Mouse (Mus musculus) ES-E14 (cell line): ENCODE measurements around the gene Syt8. TPM values are rescaled to one million over a fixed set of nuclear protein-coding genes. Genes with fewer than 3 reads are reported as not detected.

Source experiments
- DNase-seq: peaks from one replicate; pipeline ENCODE4 v3.0.0-alpha.2; 2013; ENCODE audit warnings: low read depth, low spot score
- H3K27ac ChIP-seq: 2 replicates; pipeline ENCODE4 v1.5.1; 2012; ENCODE audit warnings: low read depth, mild to moderate bottlenecking, low read length, moderate library complexity, mixed read lengths; ENCODE audit not compliant: poor library complexity, insufficient read depth, severe bottlenecking
- H3K36me3 ChIP-seq: 2 replicates; pipeline ENCODE4 v1.6.1; 2012; ENCODE audit warnings: mild to moderate bottlenecking, low read length, moderate library complexity, mixed read lengths; ENCODE audit not compliant: control insufficient read depth, poor library complexity, insufficient read depth, severe bottlenecking
- H3K4me1 ChIP-seq, 2 experiments: fragments of 150-350 bp in 1 of 2; sonication (generic) in 1 of 2; 2 replicates each; pipeline ENCODE4 v1.6.1; 2012; ENCODE audit warnings: low read length in 2 of 2, mild to moderate bottlenecking in 1 of 2, mixed read lengths in 1 of 2; ENCODE audit not compliant: control insufficient read depth in 2 of 2, insufficient read depth in 2 of 2, poor library complexity in 1 of 2
- H3K4me3 ChIP-seq, 2 experiments: fragments of 150-350 bp in 1 of 2; sonication (generic) in 1 of 2; 2 replicates each; pipeline ENCODE4 v1.5.1; 2012; ENCODE audit warnings: low read length in 2 of 2, low read depth in 1 of 2, mild to moderate bottlenecking in 1 of 2, mixed read lengths in 1 of 2; ENCODE audit not compliant: insufficient read depth in 1 of 2, poor library complexity in 1 of 2, severe bottlenecking in 1 of 2
- H3K9ac ChIP-seq: 2 replicates; pipeline ENCODE4 v1.6.1; 2012; ENCODE audit warnings: low read depth, mild to moderate bottlenecking, low read length, mixed read lengths; ENCODE audit not compliant: poor library complexity, insufficient read depth, severe bottlenecking
- H3K9me3 ChIP-seq: fragments of 150-350 bp; sonication (generic); 2 replicates; pipeline ENCODE4 v1.6.1; 2012; ENCODE audit warnings: low read depth, mild to moderate bottlenecking, low read length; ENCODE audit not compliant: control insufficient read depth, insufficient read depth
- CHD2 ChIP-seq: IDR thresholded peaks from 2 replicates; pipeline ENCODE4 v1.6.1; 2014; ENCODE audit warnings: mild to moderate bottlenecking, low read depth, low read length, inconsistent platforms
- HCFC1 ChIP-seq: IDR thresholded peaks from 2 replicates; pipeline ENCODE4 v1.6.1; 2012; ENCODE audit warnings: low read length, inconsistent platforms, borderline replicate concordance; ENCODE audit not compliant: insufficient read depth
- MAFK ChIP-seq: IDR thresholded peaks from 2 replicates; pipeline ENCODE4 v1.6.1; 2014; ENCODE audit warnings: mild to moderate bottlenecking, low read depth, low read length, inconsistent platforms; ENCODE audit not compliant: insufficient read depth
- ZC3H11A ChIP-seq: IDR thresholded peaks from 2 replicates; pipeline ENCODE4 v1.6.1; 2012; ENCODE audit warnings: low read depth, mild to moderate bottlenecking, inconsistent platforms, low read length, borderline replicate concordance
- ZNF384 ChIP-seq: IDR thresholded peaks from 2 replicates; pipeline ENCODE4 v1.6.1; 2012; ENCODE audit warnings: low read depth, low read length, inconsistent platforms
- in situ Hi-C, 2 experiments: fragments of 600-800 bp; cut with MboI; formaldehyde crosslinking; loops; one replicate each; pipeline ENCODE4 v1.15.1; 2025; ENCODE audit warnings: low sequenced_read_pairs in 2 of 2, inconsistent platforms in 1 of 2; ENCODE audit not compliant: unreplicated experiment in 2 of 2
- total RNA-seq: library from RNA; depleted of rRNA; stranded (reverse); fragments of 300-350 nt; gene quantifications from 2 replicates; pipeline ENCODE4 v1.2.3, GENCODE M21; 2012

The Syt8 gene
- total RNA-seq, 1 experiment, result 0.94 TPM

DNA sequence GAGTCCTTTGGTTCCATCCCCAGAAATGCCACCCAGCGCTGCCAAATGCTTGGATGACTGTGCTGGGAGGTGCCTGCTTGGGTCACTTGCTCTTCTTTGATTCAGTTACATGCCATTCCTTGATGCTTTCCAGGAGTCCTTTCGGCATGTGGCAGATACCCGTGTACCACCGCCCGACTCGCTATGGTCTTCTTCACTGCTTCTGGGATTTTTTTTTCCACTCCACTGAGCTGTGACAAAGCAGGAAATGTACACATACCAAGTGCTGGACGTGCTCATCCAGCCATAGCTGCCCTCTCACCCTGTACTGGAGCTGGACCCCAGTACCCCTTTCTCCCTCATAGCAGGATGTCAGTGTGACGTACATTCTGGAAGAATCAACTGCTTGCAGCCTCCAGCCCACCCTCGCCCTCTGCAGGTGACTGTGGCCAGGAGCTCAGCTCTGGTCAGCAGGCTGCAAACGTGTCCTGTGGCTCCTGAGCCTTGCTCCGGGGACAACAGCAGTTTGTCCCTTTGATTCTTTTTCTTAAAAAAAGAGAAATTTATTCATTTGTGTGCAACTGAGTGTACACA, 8.9 kb upstream of the Syt8 start:
- in situ Hi-C loops, result loop anchor here in 1 of 2 experiments (10.0 kb wide), 1 partner anchor 249 kb away; no protein-coding TSS in a partner anchor
- TF ChIP-seq HCFC1 (no peak), ZNF384 (no peak), ZC3H11A (no peak), MAFK (no peak), CHD2 (no peak)
- Histone ChIP-seq H3K4me1 (peaks cover 2 to 3% of the 10 kb centered on the region in 2 experiments; a peak in 2 of 4 replicates), H3K27ac (no peak overlapping the region), H3K4me3 (no peak overlapping the region), H3K9ac (no peak overlapping the region), H3K9me3 (no peaks in the 10 kb centered on the region), H3K36me3 (no peaks in the 10 kb centered on the region)
- no peak for DNase-seq

DNA sequence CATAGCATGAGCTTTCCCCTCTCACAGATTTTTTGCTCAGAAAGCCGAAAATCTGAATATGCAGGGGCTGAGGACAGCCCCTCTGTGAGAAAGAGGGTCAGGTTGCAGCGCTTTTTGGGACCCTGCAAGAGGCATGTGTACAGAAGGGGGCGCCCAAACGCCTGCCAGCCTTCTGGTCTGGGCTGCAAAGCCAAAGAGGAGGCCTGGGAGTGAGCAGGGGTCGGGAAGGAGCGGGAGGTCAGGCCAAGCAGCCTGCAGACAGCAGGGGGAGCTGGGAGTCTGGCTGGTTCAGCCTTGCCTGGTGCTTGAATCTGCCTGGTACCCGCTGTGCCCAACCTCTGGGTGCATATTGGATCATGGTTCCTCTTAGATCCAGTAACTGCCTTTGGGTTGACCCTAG, 6.4 kb upstream of the Syt8 start:
- Histone ChIP-seq H3K4me3 (no peak overlapping the region), H3K9ac (no peak overlapping the region), H3K36me3 (no peaks in the 10 kb centered on the region), H3K4me1 (peaks cover 2 to 3% of the 10 kb centered on the region in 2 experiments; a peak in 2 of 4 replicates), H3K9me3 (no peaks in the 10 kb centered on the region), H3K27ac (no peak overlapping the region)
- in situ Hi-C loops, result loop anchor here in 1 of 2 experiments (10.0 kb wide), 1 partner anchor 247 kb away; no protein-coding TSS in a partner anchor
- DNase-seq, result peak; percentile 69
- TF ChIP-seq HCFC1, result no peak
- TF ChIP-seq ZC3H11A, result no peak
- no peak for TF ChIP-seq CHD2
- no peak for TF ChIP-seq MAFK
- no peak for TF ChIP-seq ZNF384

DNA sequence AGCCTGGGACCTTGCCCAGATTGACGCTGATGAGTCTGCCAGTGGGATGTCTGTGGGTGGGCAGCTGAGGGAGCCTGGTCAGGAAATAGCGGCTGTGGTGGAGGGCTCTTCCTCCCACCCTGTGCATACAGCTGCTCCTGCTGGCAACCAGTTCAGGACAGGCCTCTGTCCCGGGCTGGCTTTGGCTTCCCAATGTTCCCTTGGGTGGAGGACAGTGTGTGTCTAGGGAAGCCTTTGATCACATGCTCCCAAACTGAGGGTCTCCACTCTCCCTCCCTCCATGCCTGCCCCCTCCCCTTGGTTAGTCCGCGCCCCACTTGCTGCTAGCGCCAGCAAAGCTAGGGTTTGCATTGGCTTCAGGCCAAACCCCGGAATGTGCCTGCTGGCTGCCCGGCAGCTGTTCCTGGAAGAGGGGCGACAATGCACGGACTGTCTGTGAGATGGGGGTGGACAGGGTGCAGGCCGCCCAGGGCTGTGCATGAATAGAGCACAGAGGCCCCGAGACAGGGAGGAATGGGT, 4.4 kb upstream of the Syt8 start:
- H3K9me3 ChIP-seq, result no peaks in the 10 kb centered on the region
- H3K4me1 ChIP-seq, result peaks cover 3 to 11% of the 10 kb centered on the region in 2 experiments; a peak in 2 of 4 replicates
- DNase-seq, result no peak
- in situ Hi-C loops, result loop anchor here in 1 of 2 experiments (10.0 kb wide), 1 partner anchor 95 kb away; no protein-coding TSS in a partner anchor
- TF ChIP-seq MAFK, result no peak
- TF ChIP-seq CHD2, result no peak
- no peak for TF ChIP-seq ZC3H11A
- no peak for TF ChIP-seq HCFC1
- TF ChIP-seq ZNF384, result no peak
- no peak overlapping the region for H3K4me3 ChIP-seq
- no peak overlapping the region for H3K27ac ChIP-seq
- H3K9ac ChIP-seq, result no peak overlapping the region
- H3K36me3 ChIP-seq, result no peaks in the 10 kb centered on the region

DNA sequence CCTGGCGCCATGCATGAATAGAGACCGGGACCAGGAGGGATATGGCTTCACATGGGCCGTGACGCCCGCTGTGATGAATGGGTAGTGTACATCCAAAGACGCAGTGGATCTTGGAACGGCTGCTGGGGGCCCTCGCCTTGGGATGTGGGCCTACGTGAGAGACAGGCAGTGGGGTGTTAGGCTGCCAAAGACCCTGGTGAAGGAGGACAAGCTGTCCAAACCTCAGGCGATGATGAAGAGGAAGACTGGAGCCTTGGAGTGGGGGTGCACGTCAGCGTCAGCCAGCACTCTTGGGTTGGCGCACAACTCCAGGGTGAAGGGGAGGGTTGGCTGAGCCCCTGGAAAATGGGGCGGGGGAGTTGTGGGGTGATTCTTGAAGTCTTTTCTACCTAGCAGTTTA, 3.5 kb upstream of the Syt8 start:
- Histone ChIP-seq H3K27ac (no peak overlapping the region), H3K36me3 (no peaks in the 10 kb centered on the region), H3K9ac (no peak overlapping the region), H3K9me3 (no peaks in the 10 kb centered on the region), H3K4me1 (peaks cover 3 to 11% of the 10 kb centered on the region in 2 experiments; a peak in 2 of 4 replicates), H3K4me3 (no peak overlapping the region)
- in situ Hi-C loops, result loop anchor here in 1 of 2 experiments (10.0 kb wide), 1 partner anchor 96 kb away; no protein-coding TSS in a partner anchor
- no peak for DNase-seq
- TF ChIP-seq HCFC1 (no peak), ZNF384 (no peak), MAFK (no peak), CHD2 (no peak), ZC3H11A (no peak)
